Mouse (Mus musculus): ENCODE measurements around the gene Tex38. TPM values are rescaled to one million over a fixed set of nuclear protein-coding genes. Genes with fewer than 3 reads are reported as not detected.

Tex38 gene
- polyA plus RNA-seq, 1 experiment = 0.20 TPM

Other genes with a start within 250 kb of the Tex38 start
- not detected in 2 replicates for gene Cyp4a31, start 217.4 kb downstream of the Tex38 start, polyA plus RNA-seq (2012; rRNA removed)
- gene Cyp4a32, start 180.0 kb downstream of the Tex38 start, polyA plus RNA-seq (2012; rRNA removed) = not detected in 2 replicates
- 1.2 and 1.6 TPM in 2 replicates for gene Cyp4b1, start 133.3 kb downstream of the Tex38 start, polyA plus RNA-seq (2012; rRNA removed)
- gene Efcab14, start 43.3 kb downstream of the Tex38 start, polyA plus RNA-seq (2012; rRNA removed) = 35.9 and 37.1 TPM in 2 replicates
- 65.8 and 66.9 TPM in 2 replicates for gene Atpaf1, start 3.8 kb upstream of the Tex38 start, polyA plus RNA-seq (2012; rRNA removed)
- 10.9 and 11.5 TPM in 2 replicates for gene Mob3c, start 47.1 kb upstream of the Tex38 start, polyA plus RNA-seq (2012; rRNA removed)
- gene Mknk1, start 58.2 kb upstream of the Tex38 start, polyA plus RNA-seq (2012; rRNA removed) = 60.8 and 70.3 TPM in 2 replicates
- gene Kncn, start 103.4 kb upstream of the Tex38 start, polyA plus RNA-seq (2012; rRNA removed) = 0.16 and 0.32 TPM in 2 replicates
- gene 6430628N08Rik, start 109.6 kb upstream of the Tex38 start, polyA plus RNA-seq (2012; rRNA removed) = 0.08 and 0.16 TPM in 2 replicates
- gene Dmbx1, start 158.9 kb upstream of the Tex38 start, polyA plus RNA-seq (2012; rRNA removed) = 0.06 and 0.12 TPM in 2 replicates
- gene Faah, start 236.9 kb upstream of the Tex38 start, polyA plus RNA-seq (2012; rRNA removed) = 88.1 and 104 TPM in 2 replicates

Data from frontal cortex, adult 2 months (tissue).